Mouse (Mus musculus) layer of hippocampus, adult 8-10 months (tissue): Measurements from ENCODE around the gene Cercam. TPM values are rescaled to one million over a fixed set of nuclear protein-coding genes. Genes with fewer than 3 reads are reported as not detected.

Experiments used
- DNase-seq, 2 experiments: peaks; one replicate each; pipeline ENCODE4 v3.0.0; 2022; ENCODE audit warnings: low spot score in 2 of 2
- total RNA-seq, 4 experiments: library from RNA; stranded (reverse); gene quantifications; 2 replicates each; pipeline ENCODE4 v1.2.4; 2022

The Cercam gene
- 10 to 100 TPM; 12.7 to 15.2 (median 13.8) TPM for total RNA-seq

DNA sequence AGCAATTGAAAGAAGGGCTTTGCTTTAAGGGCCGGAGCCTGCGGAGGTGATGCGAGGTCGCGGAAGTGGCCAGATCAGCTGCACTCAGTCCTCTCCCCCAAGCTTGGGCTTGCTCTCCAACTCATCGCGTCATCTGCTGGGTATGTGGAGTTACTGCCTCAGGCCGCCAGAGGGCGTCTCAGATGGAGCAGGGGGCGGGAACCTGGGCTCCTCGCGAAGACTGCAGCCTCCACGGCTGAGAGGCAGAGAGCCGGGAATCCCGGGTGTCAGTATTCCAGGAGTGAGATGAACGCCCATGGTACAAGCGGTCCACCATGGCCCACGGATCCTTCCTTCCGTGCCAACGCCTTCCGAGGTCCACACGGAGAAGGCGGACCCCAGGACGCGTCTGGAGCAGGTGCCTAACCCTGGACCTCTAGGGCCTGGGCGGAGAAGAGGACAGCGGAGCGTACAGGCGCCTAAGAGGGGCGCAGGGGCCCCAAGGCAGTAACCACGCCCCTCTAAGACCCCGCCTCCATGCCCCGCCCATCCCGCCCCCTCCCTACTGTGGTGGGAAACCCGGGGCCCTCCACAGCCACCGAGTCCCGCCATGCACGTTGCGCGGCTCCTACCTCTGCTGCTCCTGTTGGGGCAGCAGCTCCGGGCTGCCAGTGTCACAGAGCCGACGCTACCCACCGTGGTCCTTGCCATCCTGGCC is at the start of gene Cercam:
Gene Cercam (plus strand): TSS at position 216 of the 697 bp plus-strand sequence.
- DNase-seq = peak; percentile 76 to 77

DNA sequence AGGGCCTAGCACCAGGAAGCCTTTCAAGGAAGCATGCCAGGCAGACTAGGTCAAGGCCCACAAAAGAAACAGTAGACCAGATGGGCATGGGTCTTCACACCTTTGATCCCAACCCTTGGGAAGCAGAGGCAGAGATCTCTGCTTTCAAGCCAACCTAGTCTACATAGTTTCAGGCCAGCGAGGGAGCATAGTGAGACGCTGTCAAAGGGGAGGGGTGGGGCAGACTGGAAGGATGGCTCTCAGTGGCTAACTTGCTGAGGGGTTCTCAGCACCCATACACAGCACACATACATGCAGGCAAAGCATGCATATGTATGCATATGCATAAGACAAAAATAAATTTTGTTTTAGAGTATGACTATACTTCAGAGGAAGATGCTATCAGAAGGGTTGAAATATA is 49.6 kb upstream of the Cercam start:
- no peak for DNase-seq

DNA sequence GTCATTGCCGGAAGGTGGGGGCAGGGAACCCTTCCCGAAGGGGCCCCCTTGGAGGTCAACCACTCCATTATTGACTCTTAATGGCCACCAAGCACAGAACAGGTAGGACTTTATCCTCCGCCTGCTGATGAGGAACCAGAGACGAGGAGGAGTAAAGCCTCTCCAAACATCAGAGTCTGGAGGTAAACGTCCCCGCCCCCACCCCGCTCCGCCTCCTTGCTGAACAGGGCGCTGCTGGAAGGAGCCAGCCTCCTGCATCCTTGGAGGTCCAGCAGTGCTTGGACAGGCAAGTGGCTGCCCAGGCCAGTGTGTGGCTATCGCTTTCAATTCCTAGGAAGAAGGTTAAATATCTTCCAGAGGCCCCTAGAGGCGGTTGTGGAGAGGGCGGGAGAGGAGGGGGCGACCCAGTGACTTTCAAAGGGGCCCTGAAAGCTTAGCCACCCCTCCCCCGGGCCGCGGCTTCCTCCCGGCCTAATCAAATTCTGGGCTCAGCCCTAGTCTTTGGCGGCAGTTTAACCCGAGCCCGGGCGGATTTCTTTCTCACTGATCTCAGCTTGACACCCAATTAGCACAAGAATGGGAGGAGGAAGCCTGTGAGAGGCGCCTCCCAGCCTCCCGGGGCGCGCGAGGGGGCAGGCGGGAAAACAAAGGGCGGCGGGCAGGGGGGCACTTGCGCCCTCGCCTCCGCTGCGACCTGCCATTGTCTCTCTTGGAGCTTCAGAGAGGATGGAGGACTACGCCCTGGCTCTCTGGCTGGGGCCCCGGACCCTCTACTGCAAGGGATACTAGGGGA is 48.7 kb upstream of the Cercam start, which contains the start of gene Urm1:
Gene Urm1 (plus strand): TSS at position 51 of the 793 bp plus-strand sequence.
- peak; percentile 63 to 69 for DNase-seq

DNA sequence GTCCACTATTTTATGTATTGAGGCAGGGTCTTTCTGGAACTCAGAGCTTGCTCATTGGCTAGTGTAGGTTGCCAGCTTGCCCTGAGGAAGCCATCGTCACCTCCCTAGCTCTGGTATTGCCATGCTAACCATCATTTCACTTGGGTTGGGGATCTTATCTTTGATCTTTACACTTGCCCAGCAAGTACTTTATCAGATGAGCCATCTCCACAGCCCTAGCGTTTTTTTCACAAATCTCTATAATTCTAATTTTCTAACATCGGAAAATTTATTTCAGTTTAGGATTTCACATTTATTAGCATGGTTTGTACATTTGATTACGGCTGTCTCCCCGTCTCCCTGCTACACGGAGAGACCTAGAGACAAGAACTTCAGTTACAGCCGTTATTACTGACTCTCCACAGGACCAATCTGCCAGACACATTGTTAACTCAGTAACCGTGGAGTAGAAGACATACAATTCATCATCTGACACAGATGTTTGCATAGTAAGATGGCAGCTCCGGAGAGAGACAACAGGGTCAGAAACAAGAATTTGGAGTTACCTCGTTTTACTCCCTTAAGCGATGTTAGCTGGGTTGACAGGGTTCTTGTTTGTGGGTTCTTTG is 42.5 kb upstream of the Cercam start:
- no peak for DNase-seq

DNA sequence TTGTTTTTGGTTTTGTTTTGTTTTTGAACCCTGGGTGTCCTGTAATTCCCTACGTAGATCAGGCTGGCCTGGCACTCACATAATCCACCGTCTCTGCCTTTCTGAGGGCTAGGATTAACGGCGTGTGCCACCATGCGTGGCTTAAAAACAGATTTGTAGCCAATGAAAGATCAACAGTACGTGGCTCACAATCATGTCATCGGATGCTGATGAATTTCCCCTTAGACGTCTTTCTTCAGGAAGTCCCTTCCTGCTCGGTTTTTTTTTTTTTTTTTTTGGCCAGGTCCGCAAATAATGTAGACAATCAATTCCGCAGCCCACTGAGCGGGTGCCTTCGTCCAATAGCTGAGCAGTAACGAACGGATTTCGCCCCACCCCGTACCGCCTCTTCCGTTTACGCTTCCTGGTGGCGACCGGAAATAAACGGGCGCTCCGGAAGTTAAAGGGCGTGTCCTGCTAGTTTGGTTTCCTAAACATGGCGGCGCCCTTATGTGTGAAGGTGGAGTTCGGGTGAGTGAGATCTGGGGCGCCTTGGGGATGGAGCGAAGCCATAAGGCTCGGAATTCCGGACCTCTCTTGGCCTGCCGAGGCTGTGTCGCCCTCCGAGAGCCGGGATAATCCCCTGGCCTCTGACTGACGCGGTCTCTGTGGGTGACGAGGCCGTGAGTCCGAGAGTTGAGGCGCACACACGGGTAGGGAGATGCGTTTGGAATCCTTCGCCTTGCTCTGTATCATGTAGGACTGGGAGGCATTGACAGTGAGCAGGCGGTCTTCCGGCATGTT is 41.8 kb upstream of the Cercam start:
- DNase-seq = peak; percentile 94 to 95

DNA sequence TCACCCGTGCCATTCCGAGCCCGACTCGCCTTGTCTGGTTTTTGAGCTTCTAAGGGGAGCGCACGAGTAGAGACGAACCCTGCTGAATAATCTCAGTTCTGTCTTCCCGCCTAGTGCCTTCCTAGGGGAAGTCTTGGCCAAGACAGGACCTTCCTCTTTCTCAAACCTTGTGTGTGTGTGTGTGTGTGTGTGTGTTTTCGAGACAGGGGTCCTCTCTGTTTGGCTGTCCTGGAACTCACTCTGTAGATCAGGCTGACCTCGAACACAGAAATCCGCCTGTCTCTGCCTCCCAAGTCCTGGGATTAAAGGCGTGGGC is 41.3 kb upstream of the Cercam start:
- no peak for DNase-seq

DNA sequence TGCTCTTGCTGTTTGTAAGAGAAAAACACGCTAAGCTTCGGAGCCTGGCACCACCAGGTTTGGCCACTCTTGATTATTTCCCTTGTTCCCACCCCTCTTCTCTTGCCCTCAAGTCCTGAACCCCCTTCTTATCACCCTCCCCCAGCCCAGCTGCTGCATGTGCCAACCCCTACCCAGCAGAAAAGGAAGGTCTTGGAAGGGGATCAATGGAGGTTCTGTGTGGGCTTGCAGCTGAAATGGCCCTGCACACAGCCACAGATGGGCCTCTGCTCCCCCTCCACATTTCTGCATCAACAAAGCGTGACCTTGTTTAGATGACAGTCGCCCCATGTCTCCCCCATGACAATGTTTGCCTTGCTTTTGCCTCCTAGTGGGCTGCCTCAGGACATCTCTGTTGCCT is 37.9 kb upstream of the Cercam start:
- peak; percentile 53 to 78 for DNase-seq

DNA sequence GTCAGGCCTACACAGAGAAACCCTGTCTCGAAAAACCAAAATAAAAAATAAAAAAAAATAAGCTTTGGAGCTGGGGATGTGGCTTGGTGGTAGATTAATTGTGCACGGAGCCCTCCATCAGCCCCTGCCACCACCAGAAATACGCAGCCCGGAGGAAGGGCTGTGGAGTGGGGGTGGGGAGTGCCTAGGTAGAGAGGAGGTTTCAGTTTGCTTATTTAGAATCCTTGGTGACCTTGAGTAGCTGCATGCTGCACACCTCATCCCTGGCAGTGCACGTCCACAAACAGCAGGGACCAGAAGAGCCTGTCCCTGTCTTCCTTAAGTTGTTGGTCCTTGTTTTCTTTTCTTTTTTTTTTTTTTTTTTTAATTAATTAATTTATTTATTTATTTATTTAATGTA is 35.2 kb upstream of the Cercam start:
- DNase-seq = no peak

DNA sequence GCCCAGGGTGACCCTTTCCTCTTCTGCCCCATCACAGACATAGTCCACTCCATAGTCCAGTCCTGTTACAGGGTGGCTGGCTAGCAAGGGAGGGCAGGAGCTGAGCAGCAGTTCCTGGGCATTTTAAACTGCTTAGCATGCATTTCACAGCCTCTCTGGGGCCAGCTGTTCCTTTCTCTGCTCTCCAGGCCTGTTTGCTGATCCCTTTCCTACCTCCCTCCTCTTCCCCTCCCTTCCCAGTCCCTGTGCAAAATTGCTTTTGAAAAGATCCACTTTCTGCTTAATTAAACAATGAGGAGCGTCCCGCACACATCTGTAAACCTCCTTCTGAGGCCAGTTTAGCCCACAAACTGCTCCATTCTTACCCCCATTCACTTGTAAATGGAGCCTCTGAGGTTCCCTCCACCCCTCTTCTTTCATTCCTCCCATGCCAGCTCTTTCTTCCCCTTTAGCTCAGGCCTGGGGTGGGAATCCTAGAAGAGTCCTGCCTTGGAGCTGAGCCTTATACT is 33.5 kb upstream of the Cercam start:
- DNase-seq = no peak

DNA sequence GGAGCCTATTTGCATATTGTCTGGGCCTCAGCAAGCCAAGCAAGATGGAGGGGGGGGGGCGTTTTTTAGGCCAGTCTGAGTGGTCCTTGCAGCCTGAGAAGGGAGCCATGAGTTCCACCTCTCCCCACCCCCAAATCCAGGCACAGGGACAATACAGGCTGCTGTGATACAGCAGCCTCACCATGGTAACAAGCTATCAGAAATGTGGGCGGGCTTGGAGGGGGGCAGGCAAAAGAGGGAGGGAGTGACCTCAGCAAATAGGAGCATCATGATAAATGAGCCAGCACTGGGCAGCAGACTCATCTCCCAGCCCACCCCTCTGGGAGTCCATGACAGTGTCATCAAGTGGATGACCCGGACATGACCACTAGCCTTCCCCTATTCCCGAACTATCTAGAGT is 29.5 kb upstream of the Cercam start:
- no peak for DNase-seq

DNA sequence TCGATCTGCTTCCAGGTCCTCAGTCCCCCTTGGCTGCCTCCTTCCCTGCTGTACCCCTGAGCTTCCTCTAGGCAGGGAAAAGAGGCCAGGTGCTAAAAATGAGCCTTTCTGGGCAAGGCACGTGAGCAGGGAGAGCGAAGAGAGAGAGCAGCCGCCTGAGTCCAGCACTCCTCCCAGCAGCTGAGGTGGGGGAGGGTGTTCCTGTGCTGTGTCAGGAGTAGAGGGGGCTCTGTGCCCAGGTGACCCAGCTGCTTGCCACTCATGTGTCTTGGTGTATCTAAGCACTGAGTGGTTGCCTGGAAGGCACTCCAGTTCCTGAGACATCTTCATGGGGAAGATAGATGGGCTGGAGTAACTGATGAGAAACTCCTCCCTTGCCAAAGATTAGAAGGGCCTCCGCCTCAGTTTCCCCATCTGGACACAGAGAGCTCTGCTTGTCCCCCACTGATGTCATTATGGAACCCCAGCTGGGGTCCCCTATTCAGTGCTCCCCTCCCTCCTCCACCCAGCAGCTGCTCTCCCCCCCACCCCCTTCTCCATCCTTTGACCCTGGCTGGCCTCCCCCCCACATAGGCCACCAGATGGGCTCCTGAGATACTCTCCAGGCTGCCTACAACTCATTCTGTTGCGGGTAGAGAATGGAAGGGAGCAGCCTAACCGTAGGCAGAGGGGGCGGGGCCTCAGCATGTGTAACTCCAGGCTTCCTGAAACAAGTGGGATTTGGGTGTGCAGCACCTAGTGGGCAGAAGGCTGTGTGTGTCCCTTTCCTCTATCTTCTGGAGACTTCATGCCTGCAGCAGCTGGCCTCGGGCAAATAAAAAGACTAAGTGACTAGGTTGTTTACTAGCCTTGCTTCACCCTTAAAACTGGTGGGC is 25.5 kb upstream of the Cercam start:
- DNase-seq = peak in 1 of 2 experiments; percentile 57

DNA sequence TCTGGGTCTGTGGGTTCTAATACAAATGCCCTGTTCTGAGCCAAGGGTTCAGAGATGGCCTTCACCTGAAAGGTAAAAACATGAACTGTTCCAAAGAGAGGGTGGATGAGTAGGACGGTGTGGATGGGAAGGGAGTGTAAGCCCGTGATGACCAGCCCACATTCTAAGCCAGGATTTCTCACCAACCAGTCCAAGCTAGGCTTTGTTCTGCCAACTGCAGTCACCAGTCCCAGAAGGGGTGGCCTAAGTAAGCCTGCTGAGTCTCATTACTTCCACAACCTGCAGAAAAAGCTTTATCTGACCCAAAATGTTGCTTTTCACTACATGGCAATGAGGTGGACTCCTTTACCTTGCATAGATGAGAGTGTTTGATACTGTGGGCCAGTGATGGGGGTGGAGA is 24.8 kb upstream of the Cercam start:
- DNase-seq = no peak

DNA sequence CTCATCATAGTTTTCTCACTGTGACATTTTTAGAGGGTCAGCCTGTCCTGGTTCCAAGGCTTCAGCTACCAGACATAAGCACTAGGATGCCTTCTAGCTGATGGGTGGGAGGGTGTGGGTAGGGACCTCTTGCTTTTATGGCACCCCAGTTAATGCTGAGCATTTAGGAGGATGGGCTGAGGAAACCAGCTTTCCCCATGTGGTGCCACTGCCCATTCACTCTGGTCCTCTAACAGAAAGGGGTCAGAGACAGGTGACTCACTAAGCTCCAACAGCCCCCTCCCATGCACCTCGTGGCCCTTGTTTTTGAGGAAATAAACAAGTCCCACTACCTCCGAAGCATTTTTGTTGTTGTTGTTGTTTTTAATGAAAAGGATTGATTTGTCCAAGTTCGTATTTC is 24.3 kb upstream of the Cercam start:
- no peak for DNase-seq

DNA sequence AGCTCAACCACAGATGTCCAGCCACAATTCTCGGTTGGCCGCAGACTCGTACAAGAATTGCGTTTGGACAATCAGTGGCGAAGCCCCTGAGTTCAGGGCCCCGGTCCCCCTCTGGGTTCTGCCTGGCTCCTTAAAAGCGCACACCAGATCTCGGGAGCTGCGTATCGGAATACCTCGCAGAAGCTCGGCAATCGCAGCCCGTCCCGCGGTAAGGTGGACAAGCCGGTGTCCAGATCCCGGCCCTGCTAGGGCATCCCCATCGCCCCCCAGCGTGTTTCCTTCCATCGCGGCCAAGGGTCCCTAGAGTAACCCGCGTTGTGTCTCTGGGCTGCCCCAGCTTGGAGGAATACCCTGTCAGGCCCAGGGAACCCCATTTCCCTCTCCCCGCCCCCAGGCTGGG is 23.3 kb upstream of the Cercam start:
- DNase-seq = no peak

DNA sequence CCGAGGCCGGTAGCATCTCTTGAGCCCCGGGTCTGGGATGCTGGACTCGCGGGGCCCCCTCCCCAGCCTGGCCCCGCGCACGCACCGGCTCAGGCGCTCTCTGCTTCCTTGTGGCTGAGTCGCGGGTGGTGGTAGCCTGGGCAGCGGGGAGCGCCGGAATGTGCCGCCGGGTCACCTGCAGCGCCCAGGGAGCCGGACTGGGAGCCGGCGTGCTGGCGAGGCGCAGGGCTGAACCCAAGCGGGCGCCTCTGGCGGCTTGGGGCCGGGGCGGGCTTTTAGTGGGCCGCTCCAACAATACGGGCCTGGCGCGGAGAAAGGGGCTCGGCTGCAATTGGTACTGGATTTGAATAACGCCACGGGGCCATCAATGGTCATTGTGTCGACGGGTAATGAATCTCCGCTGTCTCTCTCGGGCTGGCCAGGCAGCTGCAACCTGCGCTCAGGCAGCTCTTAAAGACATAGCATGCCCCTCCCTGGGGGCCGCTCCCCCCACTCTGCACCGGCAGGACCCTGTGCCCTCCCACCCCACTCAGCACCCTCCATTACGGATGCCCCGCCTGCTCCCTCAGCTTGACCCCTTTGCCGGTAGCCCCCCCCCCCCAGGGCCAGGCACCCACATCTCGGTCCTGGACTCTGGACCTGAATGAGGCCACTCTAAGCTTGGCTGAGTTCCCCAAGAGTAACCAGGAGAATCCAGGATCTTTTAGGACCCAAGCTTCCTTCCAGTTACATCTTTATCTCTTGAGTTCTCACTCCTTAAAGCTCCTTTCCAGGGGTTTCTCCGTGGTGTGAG is 22.7 kb upstream of the Cercam start:
- peak in 1 of 2 experiments; percentile 50 for DNase-seq

DNA sequence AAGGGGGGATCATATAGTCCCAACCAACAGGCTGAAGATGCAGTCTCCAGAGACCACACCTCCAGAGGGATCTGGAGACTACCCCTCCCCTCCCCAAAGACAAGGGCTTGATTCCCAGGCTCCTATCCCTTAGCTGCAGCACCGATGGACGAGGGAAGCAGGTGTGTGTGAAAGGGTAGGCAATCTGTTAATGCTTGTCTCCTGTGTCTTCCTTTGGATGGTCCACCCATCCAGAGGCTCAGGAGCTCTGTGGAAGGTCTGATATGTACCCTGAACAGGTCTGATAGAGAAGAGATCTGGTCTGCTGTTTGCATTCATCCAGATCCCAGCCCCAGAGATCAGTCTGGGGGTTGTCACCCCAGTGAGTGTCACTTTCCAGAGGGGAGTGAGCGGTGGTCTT is 22.1 kb upstream of the Cercam start:
- DNase-seq = no peak

DNA sequence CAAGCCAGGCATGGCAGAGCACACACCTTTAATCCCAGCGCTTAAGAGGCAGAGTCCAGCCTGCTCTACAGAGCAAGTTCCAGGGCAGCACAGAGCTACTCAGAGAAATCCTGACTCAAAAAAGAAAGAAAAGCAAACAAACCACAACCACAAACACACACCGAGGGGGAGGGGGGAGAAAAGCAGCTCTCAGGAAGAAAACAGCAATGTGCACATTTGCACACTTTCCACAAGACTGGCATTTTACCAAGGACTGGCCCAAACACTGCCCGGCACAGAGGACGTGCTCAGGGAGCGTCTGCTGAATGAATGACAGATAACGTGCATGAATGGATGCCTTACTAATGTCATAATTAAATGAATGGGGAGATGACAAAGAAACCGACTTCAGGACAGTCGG is 19.9 kb upstream of the Cercam start:
- DNase-seq = no peak

DNA sequence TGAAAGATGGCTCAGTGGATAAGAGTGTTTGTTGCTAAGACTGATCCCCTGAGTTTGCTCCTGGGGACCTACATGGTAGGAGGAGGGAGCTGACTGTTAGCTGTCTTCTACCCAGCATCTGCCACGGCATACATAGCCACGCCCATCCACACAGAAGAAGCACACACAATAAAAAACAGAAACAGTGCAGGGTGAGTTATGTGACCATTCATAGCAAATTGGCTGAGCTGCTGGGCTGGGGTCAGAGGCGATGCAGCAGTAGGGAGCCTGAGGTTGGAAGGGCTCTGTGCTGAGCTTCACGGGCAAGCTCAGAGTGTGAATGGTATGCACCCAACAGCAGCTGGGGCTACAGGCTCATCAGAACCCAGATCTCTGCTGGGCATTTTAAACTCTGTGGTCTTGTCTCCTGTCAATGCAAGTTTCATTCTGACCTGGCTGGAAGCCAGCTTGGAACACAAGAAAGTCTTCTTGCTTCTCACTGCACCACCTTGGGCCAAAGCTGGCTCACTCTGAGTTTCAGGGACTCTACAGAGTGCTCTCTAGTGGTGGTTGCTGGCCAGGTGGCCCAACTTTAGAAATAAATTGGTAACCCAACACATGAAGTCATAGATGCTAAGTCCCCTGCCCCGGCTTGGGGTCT is 19.0 kb upstream of the Cercam start:
- DNase-seq = no peak

DNA sequence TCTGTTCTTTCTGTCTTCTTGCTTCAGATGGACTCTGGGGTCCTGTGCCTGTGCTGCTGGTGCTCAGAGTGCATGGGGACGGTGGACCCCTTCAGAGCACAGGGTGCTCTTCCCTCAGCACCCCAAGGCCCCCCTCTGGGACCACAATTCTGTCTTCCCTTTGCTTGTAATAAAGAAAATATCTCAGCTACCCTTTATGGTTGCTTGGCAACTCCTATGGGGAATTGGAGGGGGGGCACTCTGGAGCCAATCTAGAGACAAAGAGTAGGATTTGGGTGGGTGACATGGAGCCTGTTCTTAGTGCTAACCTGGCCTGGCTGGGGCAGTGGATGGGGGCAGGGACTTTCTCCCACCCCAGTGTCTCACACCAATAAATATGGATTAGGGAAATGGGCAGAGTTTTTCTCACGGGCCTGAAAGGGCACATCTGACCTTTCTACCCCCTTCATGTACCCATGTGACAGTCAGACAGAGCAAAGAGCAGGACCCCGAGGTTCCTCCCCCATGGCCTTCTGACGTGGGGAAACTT is 15.9 kb upstream of the Cercam start:
- DNase-seq = no peak
